Mouse (Mus musculus) kidney, embryonic 16.5 days (tissue): Measurements from ENCODE around the gene Gm49336. TPM values are rescaled to one million over a fixed set of nuclear protein-coding genes. Genes with fewer than 3 reads are reported as not detected.

Source experiments
- ATAC-seq: fragments of 200-750 bp; cut with Nextera tagmentation; 2 replicates; pipeline ENCODE4 v1.8.0; 2017; ENCODE audit warnings: moderate TSS enrichment; ENCODE audit not compliant: low FRiP score, low TSS enrichment
- H3K27ac ChIP-seq: fragments of 300-500 bp; sonication (generic); 2 replicates; pipeline ENCODE4 v1.5.1; 2014; ENCODE audit warnings: low read length
- H3K27me3 ChIP-seq: fragments of 300-500 bp; sonication (generic); 2 replicates; pipeline ENCODE4 v1.6.1; 2014; ENCODE audit warnings: low read length, control low read depth, mixed read lengths; ENCODE audit not compliant: insufficient read depth
- H3K36me3 ChIP-seq: fragments of 300-500 bp; sonication (generic); 2 replicates; pipeline ENCODE4 v1.6.1; 2014; ENCODE audit warnings: low read length, control low read depth, mixed read lengths; ENCODE audit not compliant: insufficient read depth
- H3K4me1 ChIP-seq: fragments of 300-500 bp; sonication (generic); 2 replicates; pipeline ENCODE4 v1.6.1; 2014; ENCODE audit warnings: low read length, control low read depth, mixed read lengths; ENCODE audit not compliant: insufficient read depth
- H3K4me2 ChIP-seq: fragments of 300-500 bp; sonication (generic); replicated peaks from 2 replicates; pipeline ENCODE4 v1.6.1; 2014; ENCODE audit warnings: low read depth, low read length
- H3K4me3 ChIP-seq: fragments of 300-500 bp; sonication (generic); 2 replicates; pipeline ENCODE4 v1.5.1; 2014; ENCODE audit warnings: mild to moderate bottlenecking, low read length
- H3K9ac ChIP-seq: fragments of 300-500 bp; sonication (generic); replicated peaks from 2 replicates; pipeline ENCODE4 v1.6.1; 2014; ENCODE audit warnings: low read length
- H3K9me3 ChIP-seq: fragments of 300-500 bp; sonication (generic); 2 replicates; pipeline ENCODE4 v1.6.1; 2016; ENCODE audit warnings: low read length, control low read depth
- WGBS: fragments of 180-500 bp; shearing (Covaris S2); extraction: QIAGEN DNeasy Blood & Tissue Kit; methylation state at CpG from one replicate; pipeline ENCODE4 v1.1.7; 2014; 5-methylcytosine and 5-hydroxymethylcytosine counted together
- polyA plus RNA-seq: library from polyadenylated mRNA; unstranded; fragments of >200 nt; fragmentation: Nextera tagmentation; extraction: Ambion mirVana; gene quantifications from 2 replicates; pipeline ENCODE4 v1.2.1, GENCODE M21; 2015

The Gm49336 gene
- 52.1 and 53.7 TPM in 2 replicates for polyA plus RNA-seq

GRCm38 (mm10) chr14:60251281-60252003 lies at the start of gene Gm49336, which contains the start of gene Nupl1:
TSS of gene Gm49336 (minus strand) at chr14:60251507.
TSS of gene Nupl1 (minus strand) at chr14:60251431.
- H3K9me3 ChIP-seq = no peaks in the 10 kb centered on the region
- ATAC-seq = peak; percentile 100

GRCm38 (mm10) chr14:60301024-60301423 lies 49.7 kb upstream of the Gm49336 start:
- WGBS = 78% methylated on average over 6 of the region's 6 CpGs

More at GRCm38 (mm10) chr14:60251281-60252003, at the start of gene Gm49336, which contains the start of gene Nupl1:
- peaks cover 19% of the 10 kb centered on the region for H3K4me1 ChIP-seq
- H3K36me3 ChIP-seq = no peaks in the 10 kb centered on the region
- H3K4me3 ChIP-seq = peak within 1 kb of the TSS; percentile 82
- H3K4me2 ChIP-seq = peak within 1 kb of the TSS; percentile 85
- peak within 1 kb of the TSS; percentile 93 for H3K9ac ChIP-seq
- peak within 1 kb of the TSS; percentile 94 for H3K27ac ChIP-seq
- WGBS = under 1% methylated on average over 62 of the region's 62 CpGs
- H3K27me3 ChIP-seq = no peaks in the 10 kb centered on the region

DNA sequence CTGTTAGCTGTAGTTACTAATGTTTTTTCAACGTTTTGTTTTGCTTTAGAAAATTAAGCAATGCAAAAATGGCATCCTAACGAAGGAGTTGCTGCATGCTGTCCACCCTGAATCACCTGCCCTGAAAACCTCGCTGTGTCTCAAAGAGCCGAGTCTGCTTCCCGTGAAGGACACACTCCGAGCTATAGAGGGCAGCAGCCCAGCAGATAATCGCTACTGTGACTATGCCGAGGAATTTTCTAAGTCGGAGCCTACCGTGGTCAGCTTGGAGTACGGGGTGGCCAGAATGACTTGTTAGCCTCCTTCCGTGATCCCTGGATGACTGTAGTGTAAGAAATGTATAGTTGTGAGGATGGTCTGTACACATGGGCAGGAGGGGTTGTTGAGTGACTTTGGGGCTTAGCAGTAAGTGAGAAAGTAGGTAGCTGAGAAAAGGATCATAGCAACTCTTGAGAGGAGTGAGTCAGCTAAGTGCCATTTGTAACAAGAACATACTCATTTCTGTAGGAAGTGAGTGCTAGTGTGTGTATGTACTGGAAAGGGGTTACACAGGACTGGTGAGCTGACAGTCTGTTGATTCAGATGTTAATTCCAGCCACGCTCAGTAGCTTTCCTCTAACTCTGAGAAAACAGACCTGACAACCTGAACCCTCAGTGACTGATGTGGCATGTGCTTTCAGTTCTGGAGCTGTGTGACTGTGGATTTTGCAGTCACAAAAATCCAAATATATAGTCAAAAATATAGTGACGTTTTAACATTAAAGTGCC lies 49.1 kb upstream of the Gm49336 start:
- no peak overlapping the region for H3K4me3 ChIP-seq
- H3K36me3 ChIP-seq = peaks cover 8% of the 10 kb centered on the region; the same call in 1 of the 2 replicates
- H3K4me1 ChIP-seq = no peaks in the 10 kb centered on the region
- H3K9ac ChIP-seq = no peak overlapping the region
- WGBS = 82% methylated on average over 14 of the region's 14 CpGs
- no peak overlapping the region for H3K27ac ChIP-seq
- H3K9me3 ChIP-seq = no peaks in the 10 kb centered on the region
- H3K27me3 ChIP-seq = no peaks in the 10 kb centered on the region
- ATAC-seq = no peak
- H3K4me2 ChIP-seq = no peak overlapping the region

More at GRCm38 (mm10) chr14:60301024-60301423, 49.7 kb upstream of the Gm49336 start:
- no peak overlapping the region for H3K27ac ChIP-seq
- H3K27me3 ChIP-seq = no peaks in the 10 kb centered on the region
- H3K4me2 ChIP-seq = no peak overlapping the region
- no peak for ATAC-seq
- H3K4me3 ChIP-seq = no peak overlapping the region
- H3K36me3 ChIP-seq = peaks cover 8% of the 10 kb centered on the region; the same call in 1 of the 2 replicates
- H3K9me3 ChIP-seq = no peaks in the 10 kb centered on the region
- H3K9ac ChIP-seq = no peak overlapping the region
- no peaks in the 10 kb centered on the region for H3K4me1 ChIP-seq

GRCm38 (mm10) chr14:60295531-60295930 lies 44.2 kb upstream of the Gm49336 start:
- Histone ChIP-seq H3K36me3 (peaks cover 6% of the 10 kb centered on the region; the same call in 1 of the 2 replicates), H3K4me1 (no peaks in the 10 kb centered on the region), H3K27me3 (no peaks in the 10 kb centered on the region), H3K27ac (no peak overlapping the region), H3K4me3 (no peak overlapping the region), H3K9me3 (no peaks in the 10 kb centered on the region), H3K4me2 (no peak overlapping the region), H3K9ac (no peak overlapping the region)
- no peak for ATAC-seq
- WGBS = 72% methylated on average over 1 of the region's 1 CpGs

DNA sequence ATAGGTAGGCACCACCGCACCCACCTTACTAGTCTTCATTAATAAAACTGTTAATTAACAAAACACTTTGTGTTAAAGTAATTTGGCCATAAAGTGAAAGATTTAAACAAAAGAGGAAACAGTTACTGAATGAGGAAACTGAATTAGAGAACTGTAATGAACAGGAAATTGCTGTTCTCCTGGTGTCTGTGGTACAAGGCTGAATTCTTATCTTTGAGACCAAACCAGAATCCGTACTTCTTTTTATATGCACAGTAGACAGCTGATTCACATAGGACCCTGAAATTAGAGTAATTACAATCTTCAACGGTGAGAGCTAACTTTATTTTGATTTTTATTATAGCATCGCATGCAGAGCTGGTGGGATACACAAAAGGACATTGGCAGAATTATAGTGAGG lies 39.1 kb upstream of the Gm49336 start:
- no peaks in the 10 kb centered on the region for H3K27me3 ChIP-seq
- ATAC-seq = no peak
- H3K4me2 ChIP-seq = no peak overlapping the region
- H3K9me3 ChIP-seq = no peaks in the 10 kb centered on the region
- peaks cover 8% of the 10 kb centered on the region; the same call in 1 of the 2 replicates for H3K36me3 ChIP-seq
- 89% methylated on average over 4 of the region's 4 CpGs for WGBS
- no peak overlapping the region for H3K4me3 ChIP-seq
- H3K4me1 ChIP-seq = no peaks in the 10 kb centered on the region
- H3K27ac ChIP-seq = no peak overlapping the region
- H3K9ac ChIP-seq = no peak overlapping the region

DNA sequence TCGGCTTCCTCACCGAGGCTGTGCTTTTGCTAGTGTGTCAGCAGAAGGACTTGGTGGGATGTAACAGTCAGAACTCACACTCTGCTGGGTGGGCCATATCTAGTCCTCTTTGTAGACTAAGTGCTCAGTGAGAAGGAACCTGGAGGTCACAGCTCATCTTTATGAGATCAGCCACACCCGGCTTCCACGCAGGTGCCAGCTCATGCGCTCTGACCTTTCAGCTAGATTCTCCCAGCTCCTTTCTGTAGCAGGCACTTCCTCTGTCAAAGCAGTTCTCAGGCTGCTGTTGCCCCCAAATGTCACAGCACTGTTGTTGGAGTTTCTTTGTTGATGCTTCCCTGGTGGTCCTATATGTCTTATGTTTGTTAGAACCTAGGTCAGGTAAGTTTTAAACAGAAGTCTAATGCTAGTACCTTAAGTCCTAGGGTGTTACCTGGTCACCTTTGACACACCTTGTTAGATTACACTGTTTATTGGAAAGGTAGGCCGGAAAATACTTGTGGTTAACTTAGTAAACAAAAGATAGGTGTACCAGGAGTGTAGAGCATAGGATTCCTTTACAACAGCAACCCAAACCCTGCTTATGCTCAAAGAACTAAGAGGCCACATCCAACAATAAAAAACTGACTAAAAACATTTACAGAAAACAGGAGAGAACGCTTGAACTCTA lies 35.0 kb upstream of the Gm49336 start:
- Histone ChIP-seq H3K27ac (no peak overlapping the region), H3K9me3 (no peaks in the 10 kb centered on the region), H3K4me3 (no peak overlapping the region), H3K4me2 (no peak overlapping the region), H3K36me3 (peaks cover 13% of the 10 kb centered on the region; the same call in 1 of the 2 replicates), H3K9ac (no peak overlapping the region), H3K4me1 (no peaks in the 10 kb centered on the region), H3K27me3 (no peaks in the 10 kb centered on the region)
- no peak for ATAC-seq
- 85% methylated on average over 7 of the region's 7 CpGs for WGBS

- peak; percentile 61 for ATAC-seq
Observed at GRCm38 (mm10) chr14:60275301-60276276, 24.3 kb upstream of the Gm49336 start.

GRCm38 (mm10) chr14:60273346-60273745 lies 22.0 kb upstream of the Gm49336 start:
- WGBS = 83% methylated on average over 6 of the region's 6 CpGs
- ATAC-seq = no peak
- H3K36me3 ChIP-seq = no peaks in the 10 kb centered on the region
- H3K27ac ChIP-seq = no peak overlapping the region
- H3K4me2 ChIP-seq = no peak overlapping the region
- no peaks in the 10 kb centered on the region for H3K9me3 ChIP-seq
- no peaks in the 10 kb centered on the region for H3K4me1 ChIP-seq
- H3K27me3 ChIP-seq = no peaks in the 10 kb centered on the region
- H3K4me3 ChIP-seq = no peak overlapping the region
- no peak overlapping the region for H3K9ac ChIP-seq

More at GRCm38 (mm10) chr14:60275301-60276276, 24.3 kb upstream of the Gm49336 start:
- WGBS = 81% methylated on average over 7 of the region's 7 CpGs
- H3K4me2 ChIP-seq = no peak overlapping the region
- H3K36me3 ChIP-seq = no peaks in the 10 kb centered on the region
- peak overlapping the region; percentile 38; the same call in 1 of the 2 replicates for H3K27ac ChIP-seq
- no peak overlapping the region for H3K9ac ChIP-seq
- no peaks in the 10 kb centered on the region for H3K4me1 ChIP-seq
- H3K4me3 ChIP-seq = no peak overlapping the region
- H3K27me3 ChIP-seq = no peaks in the 10 kb centered on the region
- H3K9me3 ChIP-seq = no peaks in the 10 kb centered on the region

- Histone ChIP-seq H3K27ac (no peak overlapping the region), H3K4me2 (no peak overlapping the region), H3K9me3 (no peaks in the 10 kb centered on the region), H3K36me3 (no peaks in the 10 kb centered on the region), H3K9ac (no peak overlapping the region), H3K27me3 (no peaks in the 10 kb centered on the region), H3K4me1 (0 out of 2 replicates have a peak, but pooled peaks cover 2% of the 10 kb centered on the region), H3K4me3 (no peak overlapping the region)
- 84% methylated on average over 6 of the region's 6 CpGs for WGBS
- no peak for ATAC-seq
Observed at GRCm38 (mm10) chr14:60269333-60269732, 18.0 kb upstream of the Gm49336 start.
